26 mouse cellular contexts compared by ENCODE assay signal in the genomic region with DNA sequence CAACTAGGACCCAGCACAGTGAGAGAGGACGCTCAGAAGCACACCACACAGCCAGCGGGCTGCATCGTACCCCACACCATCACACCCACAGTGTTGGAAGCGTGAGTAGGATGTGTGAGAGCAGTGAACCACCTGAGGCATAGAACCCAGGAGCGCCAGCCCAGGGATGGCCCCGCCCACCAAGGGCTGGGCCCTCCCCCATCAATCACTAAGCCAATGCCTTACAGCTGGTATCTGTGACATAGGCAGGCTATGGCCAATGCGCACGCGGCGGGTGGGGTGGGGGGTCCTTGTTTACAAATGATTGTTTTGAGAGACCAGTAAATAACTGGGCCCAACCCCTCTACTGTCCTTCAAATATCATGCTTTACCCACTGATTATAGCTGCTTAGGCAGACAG. TPM values are rescaled to one million over a fixed set of nuclear protein-coding genes. Genes with fewer than 3 reads are reported as not detected.
DNase-seq lines count a peak whose midpoint lies in the region; ATAC-seq and TF ChIP-seq lines count a peak whose summit lies in the region.
"Had no signal": no experiment of that assay in that cellular context is flagged by ENCODE, and none has a peak within 500 bp of the region (broad histone marks: within the 10 kb centered on the region; RNA-seq: fewer than 3 reads in every experiment).

No protein-coding gene starts in this region.

- H3K4me1 ChIP-seq in heart, embryonic 11.5 days (ENCODE audit: control insufficient read depth, insufficient read depth, low read length) = peaks cover 76% of the 10 kb centered on the region
- H3K4me1 ChIP-seq in kidney, embryonic 15.5 days = peaks cover 84% of the 10 kb centered on the region
- H3K4me1 ChIP-seq in ES-Bruce4 (ENCODE audit: control insufficient read depth, insufficient read depth, low read length) = peaks cover 9% of the 10 kb centered on the region
- peaks cover 76% of the 10 kb centered on the region for H3K4me1 ChIP-seq in limb, embryonic 10.5 days

- DNase-seq in heart, postnatal 14 days = no peak
- no peak for DNase-seq in kidney, postnatal 10 days
- no peak for DNase-seq in limb, embryonic 10.5 days (ENCODE audit: low spot score)
- no peak for DNase-seq in left cerebral cortex, postnatal 14 days (ENCODE audit: low spot score in 2 of 2)
- DNase-seq: adrenal gland, adult 8-10 months; cerebellum, adult 9-10 months; kidney, adult 11 months; kidney, postnatal 25 days; lung, postnatal 4 days; thymus, postnatal 14 days had no signal

- ATAC-seq in heart, embryonic 11.5 days (replicated peaks; ENCODE audit: insufficient number of reproducible peaks, low FRiP score, low TSS enrichment) = no peak
- no peak for ATAC-seq in kidney, embryonic 15.5 days (replicated peaks; ENCODE audit: low FRiP score)
- ATAC-seq: forebrain, embryonic 13.5 days; midbrain, embryonic 13.5 days had no signal

- TF ChIP-seq POLR2A in ES-Bruce4 (IDR thresholded peaks at IDR 0.05; ENCODE audit: insufficient read depth, low read length) = no peak

- H3K27ac ChIP-seq in heart, embryonic 11.5 days (ENCODE audit: low read depth, low read length) = peak overlapping the region; percentile 98; the same call in 1 of the 2 replicates
- 0 out of 2 replicates have a peak overlapping the region, but pooled peaks have one; percentile 27 for H3K27ac ChIP-seq in kidney, embryonic 15.5 days
- no peak overlapping the region for H3K27ac ChIP-seq in ES-Bruce4 (ENCODE audit: insufficient read depth, low read length)
- peak overlapping the region; percentile 50 for H3K27ac ChIP-seq in limb, embryonic 10.5 days
- H3K27ac ChIP-seq: forebrain, embryonic 13.5 days; liver, embryonic 14.5 days; lung, embryonic 15.5 days; midbrain, embryonic 13.5 days; neural tube, embryonic 13.5 days had no signal

- no peaks in the 10 kb centered on the region for H3K36me3 ChIP-seq in heart, embryonic 11.5 days (ENCODE audit: control insufficient read depth, insufficient read depth, low read length)
- no peaks in the 10 kb centered on the region for H3K36me3 ChIP-seq in kidney, embryonic 15.5 days
- H3K36me3 ChIP-seq in ES-Bruce4 (ENCODE audit: control insufficient read depth, insufficient read depth, low read length, poor library complexity, severe bottlenecking) = no peaks in the 10 kb centered on the region
- H3K36me3 ChIP-seq in limb, embryonic 10.5 days = no peaks in the 10 kb centered on the region
- H3K36me3 ChIP-seq: limb, embryonic 12.5 days; lung, embryonic 15.5 days; midbrain, embryonic 13.5 days; neural tube, embryonic 13.5 days had no signal

- intact Hi-C loops in heart, postnatal 14 days (cut with DNase I) = no loop called here
- intact Hi-C loops in left cerebral cortex, postnatal 14 days (cut with DNase I) = no loop called here

- no peak for TF ChIP-seq EP300 in ES-Bruce4 (IDR thresholded peaks at IDR 0.05; ENCODE audit: insufficient read depth, low read depth, low read length)

- no peaks in the 10 kb centered on the region for H3K27me3 ChIP-seq in heart, embryonic 11.5 days (ENCODE audit: control insufficient read depth, insufficient read depth, low read length)
- H3K27me3 ChIP-seq in kidney, embryonic 15.5 days = no peaks in the 10 kb centered on the region
- H3K27me3 ChIP-seq in ES-Bruce4 (ENCODE audit: control insufficient read depth, insufficient read depth, low read length, poor library complexity, severe bottlenecking) = no peaks in the 10 kb centered on the region
- peaks cover 8% of the 10 kb centered on the region; the same call in 1 of the 2 replicates for H3K27me3 ChIP-seq in limb, embryonic 10.5 days (ENCODE audit: low read depth, poor library complexity, severe bottlenecking)
- H3K27me3 ChIP-seq: CH12.LX; forebrain, embryonic 13.5 days; limb, embryonic 12.5 days; lung, embryonic 15.5 days; midbrain, embryonic 13.5 days; neural tube, embryonic 13.5 days had no signal

- no peaks in the 10 kb centered on the region for H3K9me3 ChIP-seq in heart, embryonic 11.5 days (replicated peaks; ENCODE audit: control insufficient read depth, low read length)
- H3K9me3 ChIP-seq in kidney, embryonic 15.5 days (replicated peaks) = no peaks in the 10 kb centered on the region
- no peaks in the 10 kb centered on the region for H3K9me3 ChIP-seq in ES-Bruce4 (replicated peaks; ENCODE audit: control insufficient read depth, insufficient read depth, low read length, poor library complexity, severe bottlenecking)
- H3K9me3 ChIP-seq in limb, embryonic 10.5 days (replicated peaks) = no peaks in the 10 kb centered on the region
- H3K9me3 ChIP-seq: forebrain, embryonic 13.5 days; limb, embryonic 12.5 days; lung, embryonic 15.5 days; midbrain, embryonic 13.5 days; neural tube, embryonic 13.5 days had no signal

- TF ChIP-seq CTCF in ES-Bruce4 (IDR thresholded peaks at IDR 0.05; ENCODE audit: low read depth, low read length) = no peak

- H3K4me2 ChIP-seq in heart, embryonic 11.5 days = no peak overlapping the region
- H3K4me2 ChIP-seq in kidney, embryonic 15.5 days = no peak overlapping the region
- H3K4me2 ChIP-seq: forebrain, embryonic 13.5 days; limb, embryonic 12.5 days; lung, embryonic 15.5 days; midbrain, embryonic 13.5 days; neural tube, embryonic 13.5 days had no signal

- no peak overlapping the region for H3K9ac ChIP-seq in heart, embryonic 11.5 days (ENCODE audit: low read depth, low read length)
- H3K9ac ChIP-seq in kidney, embryonic 15.5 days = no peak overlapping the region
- no peak overlapping the region for H3K9ac ChIP-seq in ES-Bruce4 (ENCODE audit: low read depth, poor library complexity, severe bottlenecking)
- H3K9ac ChIP-seq: forebrain, embryonic 13.5 days; limb, embryonic 12.5 days; liver, embryonic 14.5 days; lung, embryonic 15.5 days; midbrain, embryonic 13.5 days; neural tube, embryonic 13.5 days had no signal

- no peak overlapping the region for H3K4me3 ChIP-seq in heart, embryonic 11.5 days (ENCODE audit: low read depth, low read length)
- H3K4me3 ChIP-seq in kidney, embryonic 15.5 days (replicated peaks) = no peak overlapping the region
- H3K4me3 ChIP-seq in ES-Bruce4 (ENCODE audit: low read depth, low read length) = peak overlapping the region; percentile 56
- no peak overlapping the region for H3K4me3 ChIP-seq in limb, embryonic 10.5 days
- H3K4me3 ChIP-seq: forebrain, embryonic 13.5 days; left cerebral cortex, adult 2 months; limb, embryonic 12.5 days; lung, embryonic 15.5 days; midbrain, embryonic 13.5 days; neural tube, embryonic 13.5 days had no signal

- WGBS in heart, embryonic 11.5 days (ENCODE audit: insufficient replicate concordance) = 51% methylated on average over 10 of the region's 10 CpGs
- 59% methylated on average over 10 of the region's 10 CpGs for WGBS in kidney, embryonic 15.5 days
- 52% methylated on average over 10 of the region's 10 CpGs for WGBS in limb, embryonic 10.5 days

RNA-seq across cellular contexts. Expression of a gene that starts 34.5 kb away (rescaled TPM):
- 0.56 and 0.77 TPM in 2 replicates for polyA plus RNA-seq in heart, embryonic 11.5 days (2014; fragmentation: Nextera tagmentation; extraction: Ambion mirVana)
- 1 to 10 TPM; 2.8 to 2.9 TPM for total RNA-seq in heart, postnatal 14 days (2021)
- 1.1 and 1.2 TPM in 2 replicates for polyA plus RNA-seq in kidney, embryonic 15.5 days (2015; fragmentation: Nextera tagmentation; extraction: Ambion mirVana)
- polyA plus RNA-seq in ES-Bruce4 (2011; ENCODE audit: insufficient read depth, insufficient read length, low read depth, missing spikeins) = 1.0 TPM in 1 of 2 replicates, not detected in the other
- 0.33 and 0.59 TPM in 2 replicates for polyA plus RNA-seq in limb, embryonic 10.5 days (2016; fragmentation: Nextera tagmentation; extraction: Ambion mirVana)
- total RNA-seq in left cerebral cortex, postnatal 14 days (2021) = 1 to 10 TPM; 3.4 to 4.2 TPM
- total RNA-seq: CH12.LX; hematopoietic stem cell, adult 5-6 weeks had no signal

RNA-seq across cellular contexts. Expression of a gene that starts 46.0 kb away (rescaled TPM):
- polyA plus RNA-seq in heart, embryonic 11.5 days (2014; fragmentation: Nextera tagmentation; extraction: Ambion mirVana) = not detected in 2 replicates
- not detected for total RNA-seq in heart, postnatal 14 days (2021)
- not detected in 2 replicates for polyA plus RNA-seq in kidney, embryonic 15.5 days (2015; fragmentation: Nextera tagmentation; extraction: Ambion mirVana)
- polyA plus RNA-seq in ES-Bruce4 (2011; ENCODE audit: insufficient read depth, insufficient read length, low read depth, missing spikeins) = not detected in 2 replicates
- polyA plus RNA-seq in limb, embryonic 10.5 days (2016; fragmentation: Nextera tagmentation; extraction: Ambion mirVana) = not detected in 2 replicates
- not detected for total RNA-seq in left cerebral cortex, postnatal 14 days (2021)
- total RNA-seq: adrenal gland, adult 8-10 months; CH12.LX; gastrocnemius, postnatal 4 days; hematopoietic stem cell, adult 5-6 weeks; left cerebral cortex, adult 2 months had no signal
- polyA plus RNA-seq: cortical plate, adult 2 months; embryonic facial prominence, embryonic 11.5 days; forebrain, embryonic 13.5 days; limb, embryonic 12.5 days; liver, embryonic 14.5 days; lung, embryonic 15.5 days; midbrain, embryonic 13.5 days; neural tube, embryonic 13.5 days; testis, adult 2 months had no signal
